Mouse (Mus musculus) stomach, postnatal 0 days (tissue): Measurements from ENCODE around the gene Prss50. TPM values are rescaled to one million over a fixed set of nuclear protein-coding genes. Genes with fewer than 3 reads are reported as not detected.
"Not testable (repeated sequence)": the region's sequence is repeated elsewhere in the genome, so short reads cannot be mapped to it uniquely, and the experiment has no call there.

Experiments
- ATAC-seq: fragments of 200-750 bp; cut with Nextera tagmentation; 2 replicates; pipeline ENCODE4 v1.8.0; 2017; ENCODE audit not compliant: low FRiP score, low TSS enrichment
- DNase-seq: peaks from one replicate; pipeline ENCODE4 v3.0.0-alpha.2; 2016; ENCODE audit warnings: low spot score
- H3K27ac ChIP-seq: fragments of 300-500 bp; sonication (generic); replicated peaks from 2 replicates; pipeline ENCODE4 v1.5.1; 2014; ENCODE audit warnings: mild to moderate bottlenecking, control low read depth
- H3K27me3 ChIP-seq: fragments of 300-500 bp; sonication (generic); 2 replicates; pipeline ENCODE4 v1.6.1; 2014; ENCODE audit warnings: low read length; ENCODE audit not compliant: control insufficient read depth, insufficient read depth
- H3K36me3 ChIP-seq: fragments of 300-500 bp; sonication (generic); 2 replicates; pipeline ENCODE4 v1.6.1; 2014; ENCODE audit warnings: low read length, mixed read lengths; ENCODE audit not compliant: control insufficient read depth, insufficient read depth
- H3K4me1 ChIP-seq: fragments of 300-500 bp; sonication (generic); replicated peaks from 2 replicates; pipeline ENCODE4 v1.6.1; 2014; ENCODE audit warnings: antibody characterized with exemption; ENCODE audit not compliant: control insufficient read depth, insufficient read depth
- H3K4me2 ChIP-seq: fragments of 300-500 bp; sonication (generic); replicated peaks from 2 replicates; pipeline ENCODE4 v1.6.1; 2014; ENCODE audit warnings: low read depth, mild to moderate bottlenecking, control low read depth, moderate library complexity
- H3K4me3 ChIP-seq: fragments of 300-500 bp; sonication (generic); 2 replicates; pipeline ENCODE4 v1.5.1; 2014; ENCODE audit warnings: low read depth, low read length, control low read depth
- H3K9ac ChIP-seq: fragments of 300-500 bp; sonication (generic); 2 replicates; pipeline ENCODE4 v1.6.1; 2014; ENCODE audit warnings: mild to moderate bottlenecking, low read length, control low read depth, mixed read lengths
- H3K9me3 ChIP-seq: fragments of 300-500 bp; sonication (generic); 2 replicates; pipeline ENCODE4 v1.6.1; 2016; ENCODE audit warnings: low read length; ENCODE audit not compliant: control insufficient read depth
- CTCF ChIP-seq: IDR thresholded peaks from 2 replicates; pipeline ENCODE4 v1.5.1; 2016; ENCODE audit warnings: antibody characterized with exemption, low read depth, mild to moderate bottlenecking, moderate library complexity
- EP300 ChIP-seq: optimal IDR thresholded peaks from 2 replicates; pipeline ENCODE3; 2016; ENCODE audit warnings: antibody characterized with exemption
- WGBS: fragments of 180-500 bp; shearing (Covaris S2); extraction: QIAGEN DNeasy Blood & Tissue Kit; methylation state at CpG from one replicate; pipeline ENCODE4 v1.1.7; 2014; 5-methylcytosine and 5-hydroxymethylcytosine counted together
- polyA plus RNA-seq: library from polyadenylated mRNA; unstranded; fragments of >200 nt; fragmentation: Nextera tagmentation; extraction: Ambion mirVana; gene quantifications from 2 replicates; pipeline ENCODE4 v1.2.1, GENCODE M21; 2015

The Prss50 gene
- polyA plus RNA-seq, result 0.10 and 0.18 TPM in 2 replicates

GRCm38 (mm10) chr9:110857781-110858472, at the start of gene Prss50:
Gene Prss50, plus strand, starts transcription at chr9:110857967.
- no peaks in the 10 kb centered on the region for H3K36me3 ChIP-seq
- H3K27me3 ChIP-seq, result no peaks in the 10 kb centered on the region
- H3K4me1 ChIP-seq, result no peaks in the 10 kb centered on the region
- WGBS, result 12% methylated on average over 43 of the region's 50 CpGs
- no peaks in the 10 kb centered on the region for H3K9me3 ChIP-seq
- H3K27ac ChIP-seq, result no peak within 1 kb of the TSS
- DNase-seq, result peak; percentile 40
- peak within 1 kb of the TSS; percentile 12; the same call in 1 of the 2 replicates for H3K4me3 ChIP-seq
- peak; percentile 38; the same call in 1 of the 2 replicates for ATAC-seq
- no peak within 1 kb of the TSS for H3K9ac ChIP-seq
- peak within 1 kb of the TSS; percentile 42 for H3K4me2 ChIP-seq
- TF ChIP-seq CTCF, result peak; percentile 68
- no peak for TF ChIP-seq EP300

GRCm38 (mm10) chr9:110810051-110810450, 47.7 kb upstream of the Prss50 start:
- TF ChIP-seq CTCF, result no peak
- Histone ChIP-seq H3K4me2 (no peak overlapping the region), H3K4me3 (no peak overlapping the region), H3K9ac (no peak overlapping the region), H3K36me3 (no peaks in the 10 kb centered on the region), H3K4me1 (no peaks in the 10 kb centered on the region), H3K9me3 (no peaks in the 10 kb centered on the region), H3K27me3 (no peaks in the 10 kb centered on the region), H3K27ac (no peak overlapping the region)
- WGBS, result 65% methylated on average over 4 of the region's 4 CpGs
- ATAC-seq (no peak), DNase-seq (no peak)

GRCm38 (mm10) chr9:110813789-110814188, 44.0 kb upstream of the Prss50 start, which contains the start of gene Prss44:
Gene Prss44, plus strand, starts transcription at chr9:110813994.
- 53% methylated on average over 18 of the region's 18 CpGs for WGBS
- H3K27ac ChIP-seq, result no peak within 1 kb of the TSS
- H3K9me3 ChIP-seq, result no peaks in the 10 kb centered on the region
- no peak within 1 kb of the TSS for H3K9ac ChIP-seq
- H3K27me3 ChIP-seq, result no peaks in the 10 kb centered on the region
- no peaks in the 10 kb centered on the region for H3K36me3 ChIP-seq
- no peak for DNase-seq
- ATAC-seq, result no peak
- TF ChIP-seq CTCF (no peak), EP300 (no peak)
- no peak within 1 kb of the TSS for H3K4me3 ChIP-seq
- H3K4me2 ChIP-seq, result no peak within 1 kb of the TSS
- no peaks in the 10 kb centered on the region for H3K4me1 ChIP-seq

GRCm38 (mm10) chr9:110820546-110820945, 37.2 kb upstream of the Prss50 start:
- DNase-seq, H3K9ac ChIP-seq, H3K4me1 ChIP-seq, ATAC-seq, H3K27ac ChIP-seq, H3K36me3 ChIP-seq, H3K4me3 ChIP-seq, H3K4me2 ChIP-seq, H3K27me3 ChIP-seq, H3K9me3 ChIP-seq: not testable (repeated sequence)

- Histone ChIP-seq H3K27ac (no peak overlapping the region), H3K4me1 (no peaks in the 10 kb centered on the region), H3K27me3 (no peaks in the 10 kb centered on the region), H3K4me3 (no peak overlapping the region), H3K36me3 (no peaks in the 10 kb centered on the region), H3K4me2 (no peak overlapping the region), H3K9me3 (no peaks in the 10 kb centered on the region), H3K9ac (no peak overlapping the region)
- DNase-seq, result no peak
- 73% methylated on average over 7 of the region's 7 CpGs for WGBS
- ATAC-seq, result no peak
- no peak for TF ChIP-seq CTCF
- TF ChIP-seq EP300, result no peak
These were observed 36.3 kb upstream of the Prss50 start for GRCm38 (mm10) chr9:110821436-110821835.

- Histone ChIP-seq H3K27me3 (no peaks in the 10 kb centered on the region), H3K4me3 (no peak overlapping the region), H3K27ac (no peak overlapping the region), H3K9me3 (no peaks in the 10 kb centered on the region), H3K9ac (no peak overlapping the region), H3K4me1 (no peaks in the 10 kb centered on the region), H3K4me2 (no peak overlapping the region), H3K36me3 (no peaks in the 10 kb centered on the region)
- TF ChIP-seq EP300, result no peak
- no peak for TF ChIP-seq CTCF
- 68% methylated on average over 4 of the region's 4 CpGs for WGBS
- ATAC-seq (no peak), DNase-seq (no peak)
These were observed 32.3 kb upstream of the Prss50 start for GRCm38 (mm10) chr9:110825426-110825825.
